In the genomic region with DNA sequence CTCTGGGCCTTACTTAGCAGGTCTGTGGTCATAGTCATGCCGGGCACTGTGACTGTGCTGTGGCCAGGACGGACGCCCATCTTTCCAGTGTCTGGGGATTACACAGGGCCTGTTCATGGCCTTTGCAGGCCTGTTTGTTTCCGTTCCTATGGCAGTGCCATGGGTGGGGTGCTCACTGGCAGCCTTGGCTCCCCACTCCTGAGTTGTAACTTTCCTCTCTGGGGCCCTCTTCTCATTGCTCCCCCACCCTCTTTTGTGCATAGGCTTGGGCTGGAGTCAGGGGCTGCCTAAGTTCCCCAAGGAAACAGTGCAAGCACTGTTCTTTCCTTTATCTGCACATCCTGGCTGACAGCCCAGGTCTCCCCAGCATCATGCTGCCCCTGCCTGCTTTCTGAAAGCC, we compare ENCODE assay signal across 20 mouse cellular contexts.
A peak's percentile ranks its signal among the peaks of the same experiment; 100 is the strongest.
DNase-seq lines count a peak whose midpoint lies in the region; ATAC-seq and TF ChIP-seq lines count a peak whose summit lies in the region.
"Had no signal": no experiment of that assay in that cellular context is flagged by ENCODE, and none has a peak within 500 bp of the region (broad histone marks: within the 10 kb centered on the region; RNA-seq: fewer than 3 reads in every experiment).

No protein-coding gene starts in this region.

- H3K4me2 ChIP-seq in forebrain, postnatal 0 days (ENCODE audit: low read depth) = no peak overlapping the region
- H3K4me2 ChIP-seq in forebrain, embryonic 15.5 days (replicated peaks) = no peak overlapping the region
- H3K4me2 ChIP-seq in lung, embryonic 14.5 days = no peak overlapping the region
- no peak overlapping the region for H3K4me2 ChIP-seq in hindbrain, embryonic 16.5 days (ENCODE audit: low read length)
- no peak overlapping the region for H3K4me2 ChIP-seq in neural tube, embryonic 15.5 days
- no peak overlapping the region for H3K4me2 ChIP-seq in intestine, postnatal 0 days (replicated peaks; ENCODE audit: low read depth)
- H3K4me2 ChIP-seq: heart, embryonic 12.5 days; liver, embryonic 15.5 days; midbrain, embryonic 12.5 days had no signal

- no peak overlapping the region for H3K27ac ChIP-seq in forebrain, postnatal 0 days (ENCODE audit: low read depth, low read length)
- H3K27ac ChIP-seq in forebrain, embryonic 15.5 days (replicated peaks) = no peak overlapping the region
- H3K27ac ChIP-seq in lung, embryonic 14.5 days (ENCODE audit: low read depth) = no peak overlapping the region
- H3K27ac ChIP-seq in hindbrain, embryonic 16.5 days (ENCODE audit: low read depth, low read length) = peak overlapping the region; percentile 68
- peak overlapping the region; percentile 54 for H3K27ac ChIP-seq in neural tube, embryonic 15.5 days (replicated peaks)
- H3K27ac ChIP-seq in intestine, postnatal 0 days (ENCODE audit: low read depth, low read length) = no peak overlapping the region
- H3K27ac ChIP-seq: liver, embryonic 15.5 days; midbrain, embryonic 12.5 days had no signal

- peak; percentile 13 for DNase-seq in forebrain, postnatal 0 days
- peak; percentile 14 for DNase-seq in lung, embryonic 14.5 days
- DNase-seq in lung, postnatal 4 days = no peak
- DNase-seq: adrenal gland, adult 2 months; cerebellum, adult 11 months; cerebellum, postnatal 14 days; embryo, embryonic 11 days; gastrocnemius, postnatal 36 days; kidney, adult 2 months; kidney, postnatal 25 days; layer of hippocampus, adult 9-11 months; right cerebral cortex, postnatal 4 days; thymus, postnatal 4 days had no signal

- peak; percentile 55 for ATAC-seq in forebrain, postnatal 0 days
- no peak for ATAC-seq in forebrain, embryonic 15.5 days (replicated peaks)
- no peak for ATAC-seq in lung, embryonic 14.5 days (ENCODE audit: insufficient read depth)
- ATAC-seq in hindbrain, embryonic 16.5 days = peak; percentile 81
- ATAC-seq in neural tube, embryonic 15.5 days (ENCODE audit: low FRiP score) = peak; percentile 70
- no peak for ATAC-seq in intestine, postnatal 0 days

- H3K4me1 ChIP-seq in forebrain, postnatal 0 days (ENCODE audit: insufficient read depth) = no peaks in the 10 kb centered on the region
- 0 out of 2 replicates have a peak, but pooled peaks cover 5% of the 10 kb centered on the region for H3K4me1 ChIP-seq in forebrain, embryonic 15.5 days
- H3K4me1 ChIP-seq in lung, embryonic 14.5 days (ENCODE audit: insufficient read depth) = no peaks in the 10 kb centered on the region
- peaks cover 11% of the 10 kb centered on the region for H3K4me1 ChIP-seq in hindbrain, embryonic 16.5 days (ENCODE audit: control insufficient read depth, insufficient read depth, low read depth, low read length)
- peaks cover 8% of the 10 kb centered on the region; the same call in 1 of the 2 replicates for H3K4me1 ChIP-seq in neural tube, embryonic 15.5 days
- 0 out of 2 replicates have a peak, but pooled peaks cover 3% of the 10 kb centered on the region for H3K4me1 ChIP-seq in intestine, postnatal 0 days (replicated peaks; ENCODE audit: control insufficient read depth, insufficient read depth, low read length)
- H3K4me1 ChIP-seq: midbrain, embryonic 12.5 days had no signal

- no peak overlapping the region for H3K9ac ChIP-seq in forebrain, postnatal 0 days
- no peak overlapping the region for H3K9ac ChIP-seq in forebrain, embryonic 15.5 days (replicated peaks)
- no peak overlapping the region for H3K9ac ChIP-seq in lung, embryonic 14.5 days
- H3K9ac ChIP-seq in hindbrain, embryonic 16.5 days (ENCODE audit: low read depth, low read length) = no peak overlapping the region
- no peak overlapping the region for H3K9ac ChIP-seq in neural tube, embryonic 15.5 days (replicated peaks)
- no peak overlapping the region for H3K9ac ChIP-seq in intestine, postnatal 0 days (ENCODE audit: low read depth, low read length)
- H3K9ac ChIP-seq: liver, embryonic 15.5 days; midbrain, embryonic 12.5 days had no signal

- no peaks in the 10 kb centered on the region for H3K9me3 ChIP-seq in forebrain, postnatal 0 days (ENCODE audit: low read length)
- H3K9me3 ChIP-seq in forebrain, embryonic 15.5 days = no peaks in the 10 kb centered on the region
- no peaks in the 10 kb centered on the region for H3K9me3 ChIP-seq in lung, embryonic 14.5 days (ENCODE audit: low read depth, low read length)
- H3K9me3 ChIP-seq in hindbrain, embryonic 16.5 days (ENCODE audit: control insufficient read depth, low read length) = no peaks in the 10 kb centered on the region
- no peaks in the 10 kb centered on the region for H3K9me3 ChIP-seq in neural tube, embryonic 15.5 days (replicated peaks)
- H3K9me3 ChIP-seq in intestine, postnatal 0 days (ENCODE audit: control insufficient read depth) = no peaks in the 10 kb centered on the region
- H3K9me3 ChIP-seq: heart, embryonic 12.5 days; liver, embryonic 15.5 days; midbrain, embryonic 12.5 days had no signal

- 55% methylated on average over 4 of the region's 4 CpGs for WGBS in forebrain, postnatal 0 days
- 53% methylated on average over 4 of the region's 4 CpGs for WGBS in forebrain, embryonic 15.5 days
- 78% methylated on average over 4 of the region's 4 CpGs for WGBS in lung, embryonic 14.5 days
- WGBS in hindbrain, embryonic 16.5 days = 59% methylated on average over 4 of the region's 4 CpGs
- WGBS in neural tube, embryonic 15.5 days = 71% methylated on average over 4 of the region's 4 CpGs
- 83% methylated on average over 4 of the region's 4 CpGs for WGBS in intestine, postnatal 0 days

- peaks cover 4% of the 10 kb centered on the region; the same call in 1 of the 2 replicates for H3K27me3 ChIP-seq in forebrain, postnatal 0 days (ENCODE audit: insufficient read depth, low read length)
- H3K27me3 ChIP-seq in forebrain, embryonic 15.5 days = 0 out of 2 replicates have a peak, but pooled peaks cover 4% of the 10 kb centered on the region
- no peaks in the 10 kb centered on the region for H3K27me3 ChIP-seq in lung, embryonic 14.5 days (ENCODE audit: insufficient read depth, low read length)
- no peaks in the 10 kb centered on the region for H3K27me3 ChIP-seq in hindbrain, embryonic 16.5 days (replicated peaks; ENCODE audit: control insufficient read depth, insufficient read depth, low read length)
- H3K27me3 ChIP-seq in neural tube, embryonic 15.5 days (replicated peaks) = peaks cover 5% of the 10 kb centered on the region; the same call in 1 of the 2 replicates
- H3K27me3 ChIP-seq in intestine, postnatal 0 days (replicated peaks; ENCODE audit: control insufficient read depth, insufficient read depth, low read length) = no peaks in the 10 kb centered on the region
- H3K27me3 ChIP-seq: midbrain, embryonic 12.5 days had no signal

- no peaks in the 10 kb centered on the region for H3K36me3 ChIP-seq in forebrain, postnatal 0 days (ENCODE audit: insufficient read depth)
- H3K36me3 ChIP-seq in forebrain, embryonic 15.5 days = no peaks in the 10 kb centered on the region
- H3K36me3 ChIP-seq in lung, embryonic 14.5 days (ENCODE audit: insufficient read depth) = no peaks in the 10 kb centered on the region
- H3K36me3 ChIP-seq in hindbrain, embryonic 16.5 days (ENCODE audit: control insufficient read depth, insufficient read depth, low read length) = no peaks in the 10 kb centered on the region
- H3K36me3 ChIP-seq in neural tube, embryonic 15.5 days = no peaks in the 10 kb centered on the region
- H3K36me3 ChIP-seq in intestine, postnatal 0 days (ENCODE audit: control insufficient read depth, insufficient read depth) = no peaks in the 10 kb centered on the region
- H3K36me3 ChIP-seq: heart, embryonic 12.5 days; liver, embryonic 15.5 days; midbrain, embryonic 12.5 days had no signal

- no peak for TF ChIP-seq CTCF in forebrain, postnatal 0 days (IDR thresholded peaks at IDR 0.05; ENCODE audit: low read depth)
- TF ChIP-seq CTCF in lung, embryonic 14.5 days (IDR thresholded peaks at IDR 0.05; ENCODE audit: low read depth) = no peak
- TF ChIP-seq CTCF in intestine, postnatal 0 days (IDR thresholded peaks at IDR 0.05; ENCODE audit: low read depth) = no peak

- H3K4me3 ChIP-seq in forebrain, postnatal 0 days (ENCODE audit: low read depth, low read length) = no peak overlapping the region
- H3K4me3 ChIP-seq in forebrain, embryonic 15.5 days = no peak overlapping the region
- no peak overlapping the region for H3K4me3 ChIP-seq in lung, embryonic 14.5 days (ENCODE audit: low read depth, low read length)
- no peak overlapping the region for H3K4me3 ChIP-seq in hindbrain, embryonic 16.5 days (ENCODE audit: low read length)
- H3K4me3 ChIP-seq in neural tube, embryonic 15.5 days (replicated peaks) = no peak overlapping the region
- H3K4me3 ChIP-seq in intestine, postnatal 0 days (ENCODE audit: low read depth, low read length) = no peak overlapping the region
- H3K4me3 ChIP-seq: heart, embryonic 12.5 days; liver, embryonic 15.5 days; midbrain, embryonic 12.5 days had no signal

Comparison
In these comparisons a context has a peak if more than half of its experiments do, and no peak if none do; other contexts are left out.
1. ATAC-seq: peak in forebrain, postnatal 0 days (single experiment), hindbrain, embryonic 16.5 days (single experiment) and neural tube, embryonic 15.5 days (single experiment); none in forebrain, embryonic 15.5 days (single experiment), lung, embryonic 14.5 days (single experiment) and intestine, postnatal 0 days (single experiment).
2. DNase-seq: peak in forebrain, postnatal 0 days (single experiment) and lung, embryonic 14.5 days (single experiment); none in lung, postnatal 4 days (0 of 2).
3. H3K27ac ChIP-seq: peak in hindbrain, embryonic 16.5 days (single experiment) and neural tube, embryonic 15.5 days (single experiment); none in forebrain, postnatal 0 days (single experiment), forebrain, embryonic 15.5 days (single experiment), lung, embryonic 14.5 days (single experiment) and intestine, postnatal 0 days (single experiment).